Mouse (Mus musculus) thymus, adult 2 months (tissue): ENCODE measurements around the gene Tmod1.

Experiments used
- CTCF ChIP-seq: fragments of 200-500 bp; IDR thresholded peaks from 2 replicates; pipeline ENCODE4 v1.5.1; 2012; ENCODE audit warnings: mild to moderate bottlenecking, control low read depth, low read length, moderate library complexity, borderline replicate concordance; ENCODE audit not compliant: control insufficient read depth, poor library complexity, insufficient read depth; ENCODE audit errors: extremely low read depth
- POLR2A ChIP-seq: fragments of 200-500 bp; IDR thresholded peaks from 2 replicates; pipeline ENCODE4 v1.6.1; 2012; ENCODE audit warnings: mild to moderate bottlenecking, low read length, control low read depth, moderate library complexity; ENCODE audit not compliant: control insufficient read depth, poor library complexity, insufficient read depth; ENCODE audit errors: extremely low read depth

DNA sequence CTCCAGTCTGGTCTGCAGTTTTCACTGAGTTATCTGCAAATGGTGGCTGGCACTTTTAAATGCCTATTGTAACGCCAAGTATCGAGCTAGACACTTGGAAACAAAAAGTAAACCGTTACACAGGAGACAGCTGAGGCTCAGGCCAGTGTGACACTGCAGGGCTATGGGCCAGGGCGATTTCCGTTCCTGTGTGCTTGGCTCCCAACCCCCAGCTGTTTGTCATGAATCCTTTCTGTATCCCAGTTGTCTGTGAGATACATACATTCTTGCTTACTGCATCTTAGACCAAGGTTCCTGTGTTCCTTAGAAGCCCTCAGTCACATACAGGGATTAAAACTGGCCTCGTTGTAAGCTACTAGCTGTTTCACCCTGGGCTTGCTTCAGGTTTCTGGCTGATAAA, 10.5 kb upstream of the Tmod1 start:
- TF ChIP-seq CTCF = no peak
- no peak for TF ChIP-seq POLR2A
